Mouse (Mus musculus): ENCODE data around the gene Plac9a. TPM values are rescaled to one million over a fixed set of nuclear protein-coding genes. Genes with fewer than 3 reads are reported as not detected.

Gene Plac9a
- polyA plus RNA-seq, 1 experiment: not detected

DNA sequence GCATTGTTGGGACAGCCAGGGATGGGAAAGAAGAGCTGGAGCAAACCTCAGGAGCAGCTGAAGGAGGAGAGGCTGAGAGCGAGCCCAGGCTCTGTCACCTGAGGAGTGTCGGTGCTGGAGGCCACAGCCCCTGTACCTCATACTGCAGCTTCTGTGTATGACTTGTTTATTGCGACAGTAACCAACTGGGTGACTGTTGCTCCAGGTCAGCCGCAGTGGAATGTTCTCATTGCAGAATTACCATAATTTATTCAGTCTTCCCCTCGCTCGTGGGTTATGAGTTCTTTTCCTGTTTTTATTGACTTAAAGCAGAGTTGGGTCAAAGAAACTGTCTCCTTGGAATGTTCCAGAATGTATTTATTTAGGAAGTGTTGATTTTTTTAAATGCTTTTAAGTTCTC lies 54.7 kb downstream of the Plac9a start:
- no peak overlapping the region for H3K4me3 ChIP-seq (replicated peaks)
- TF ChIP-seq GATA1 (IDR thresholded peaks at IDR 0.05; ENCODE audit: low read length) (no peak), TAL1 (IDR thresholded peaks at IDR 0.05; ENCODE audit: low read length) (no peak)
- no peaks in the 10 kb centered on the region for H3K36me3 ChIP-seq (ENCODE audit: control insufficient read depth)
- no peaks in the 10 kb centered on the region for H3K4me1 ChIP-seq (ENCODE audit: control insufficient read depth)
- H3K27me3 ChIP-seq (ENCODE audit: control insufficient read depth): no peaks in the 10 kb centered on the region
- H3K9me3 ChIP-seq (ENCODE audit: control insufficient read depth, low read length): no peaks in the 10 kb centered on the region

DNA sequence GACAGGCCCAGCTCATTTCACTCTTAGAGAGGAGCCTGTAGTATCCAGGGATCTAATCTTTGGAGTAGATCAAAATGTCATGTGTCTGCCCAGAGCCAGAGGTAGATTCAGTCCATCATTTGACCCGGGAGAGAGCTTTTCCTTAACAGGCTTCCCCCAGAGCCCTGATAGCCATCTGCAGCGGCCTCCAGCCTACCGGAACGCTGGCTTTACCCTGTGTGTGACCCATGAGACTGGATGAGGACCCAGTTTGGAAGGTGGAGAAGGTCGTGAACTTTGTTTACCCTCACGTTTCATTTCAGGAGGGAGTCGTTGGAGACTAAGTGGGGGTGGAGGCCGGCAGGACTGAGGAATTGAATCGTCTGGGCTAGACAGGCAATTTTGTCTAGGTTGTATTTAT lies 55.2 kb downstream of the Plac9a start:
- Histone ChIP-seq H3K9me3 (ENCODE audit: control insufficient read depth, low read length) (no peaks in the 10 kb centered on the region), H3K36me3 (ENCODE audit: control insufficient read depth) (no peaks in the 10 kb centered on the region), H3K4me1 (ENCODE audit: control insufficient read depth) (peaks cover 3% of the 10 kb centered on the region), H3K27me3 (ENCODE audit: control insufficient read depth) (peaks cover 6% of the 10 kb centered on the region), H3K4me3 (replicated peaks) (no peak overlapping the region)
- no peak for TF ChIP-seq TAL1 (IDR thresholded peaks at IDR 0.05; ENCODE audit: low read length)

DNA sequence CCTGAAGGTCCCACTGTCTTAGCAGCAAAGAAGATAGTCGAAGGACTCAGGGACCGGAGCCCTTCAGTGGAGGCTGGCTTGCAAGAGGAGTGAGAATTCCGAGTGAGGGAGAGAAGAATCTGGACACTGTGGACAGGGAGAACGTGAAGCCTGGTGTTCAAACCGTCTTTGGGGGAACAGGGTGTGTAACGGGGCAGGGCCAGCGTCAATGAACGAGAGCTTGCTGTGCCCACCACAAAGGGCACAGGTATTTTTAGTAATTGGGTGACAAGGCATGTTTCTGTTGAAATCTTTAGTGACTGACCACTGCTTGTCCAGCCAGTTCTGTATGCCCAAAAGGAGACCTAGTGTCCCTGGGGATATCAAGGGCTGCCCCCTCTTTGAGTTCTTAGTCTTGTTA lies 56.4 kb downstream of the Plac9a start:
- no peak for TF ChIP-seq TAL1 (IDR thresholded peaks at IDR 0.05; ENCODE audit: low read length)
- no peak for TF ChIP-seq GATA1 (IDR thresholded peaks at IDR 0.05; ENCODE audit: low read length)
- H3K4me1 ChIP-seq (ENCODE audit: control insufficient read depth): peaks cover 15% of the 10 kb centered on the region
- no peaks in the 10 kb centered on the region for H3K36me3 ChIP-seq (ENCODE audit: control insufficient read depth)

DNA sequence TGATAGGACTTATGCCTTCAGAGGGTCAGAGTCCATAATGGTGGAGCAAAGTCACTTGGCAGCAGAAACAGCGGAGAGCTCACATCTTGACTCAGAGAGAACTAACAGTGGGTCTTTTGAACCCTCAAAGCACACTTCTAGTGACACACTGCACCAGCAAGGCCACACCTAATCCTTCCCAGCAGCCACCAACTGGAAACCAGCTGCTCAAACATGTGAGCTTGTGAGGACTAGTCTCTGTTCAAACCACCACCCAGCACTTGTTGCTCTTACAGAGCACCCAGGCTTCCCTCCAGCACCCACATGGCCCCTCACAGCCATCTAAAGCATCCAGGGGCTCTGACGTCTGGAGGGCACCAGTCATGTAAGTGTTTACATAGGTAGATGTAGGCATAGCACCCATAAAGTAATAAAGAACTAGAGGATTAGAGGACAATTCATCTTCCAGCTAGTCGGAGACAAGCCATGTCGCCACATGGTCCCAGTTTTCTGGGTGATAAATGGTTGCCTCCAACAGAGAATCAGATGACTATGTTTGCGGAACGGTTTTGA lies 57.0 kb downstream of the Plac9a start:
- TF ChIP-seq GATA1 (IDR thresholded peaks at IDR 0.05; ENCODE audit: low read length) (no peak), TAL1 (IDR thresholded peaks at IDR 0.05; ENCODE audit: low read length) (no peak)
- H3K27me3 ChIP-seq (ENCODE audit: control insufficient read depth): peaks cover 18% of the 10 kb centered on the region
- H3K4me3 ChIP-seq (replicated peaks): no peak overlapping the region
- H3K36me3 ChIP-seq (ENCODE audit: control insufficient read depth): no peaks in the 10 kb centered on the region
- peaks cover 15% of the 10 kb centered on the region for H3K4me1 ChIP-seq (ENCODE audit: control insufficient read depth)
- no peaks in the 10 kb centered on the region for H3K9me3 ChIP-seq (ENCODE audit: control insufficient read depth, low read length)

More for the DNA sequence above, 56.4 kb downstream of the Plac9a start:
- Histone ChIP-seq H3K4me3 (replicated peaks) (no peak overlapping the region), H3K27me3 (ENCODE audit: control insufficient read depth) (peaks cover 17% of the 10 kb centered on the region), H3K9me3 (ENCODE audit: control insufficient read depth, low read length) (no peaks in the 10 kb centered on the region)

DNA sequence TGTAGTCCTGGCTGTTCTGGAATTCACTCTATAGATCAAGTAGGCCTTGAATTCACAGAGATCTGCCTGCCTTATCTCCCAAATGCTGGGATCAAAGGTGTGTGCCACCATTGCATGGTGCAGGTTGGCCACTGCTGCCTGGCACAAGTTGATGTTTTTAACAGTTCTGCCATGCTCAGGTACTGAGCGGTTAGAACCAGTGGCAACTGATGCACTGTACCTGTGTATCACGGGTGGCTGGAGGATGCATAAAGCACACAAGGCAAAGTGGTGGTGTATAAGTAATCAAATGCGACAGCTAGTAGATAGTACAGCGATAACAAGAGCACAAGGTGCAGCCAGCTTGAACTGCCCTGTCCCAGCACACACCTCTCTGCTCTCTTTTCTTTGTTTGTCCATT lies 58.5 kb downstream of the Plac9a start:
- no peak for TF ChIP-seq TAL1 (IDR thresholded peaks at IDR 0.05; ENCODE audit: low read length)
- TF ChIP-seq GATA1 (IDR thresholded peaks at IDR 0.05; ENCODE audit: low read length): no peak
- Histone ChIP-seq H3K27me3 (ENCODE audit: control insufficient read depth) (peaks cover 18% of the 10 kb centered on the region), H3K4me3 (replicated peaks) (no peak overlapping the region), H3K4me1 (ENCODE audit: control insufficient read depth) (peaks cover 15% of the 10 kb centered on the region), H3K9me3 (ENCODE audit: control insufficient read depth, low read length) (no peaks in the 10 kb centered on the region), H3K36me3 (ENCODE audit: control insufficient read depth) (no peaks in the 10 kb centered on the region)

DNA sequence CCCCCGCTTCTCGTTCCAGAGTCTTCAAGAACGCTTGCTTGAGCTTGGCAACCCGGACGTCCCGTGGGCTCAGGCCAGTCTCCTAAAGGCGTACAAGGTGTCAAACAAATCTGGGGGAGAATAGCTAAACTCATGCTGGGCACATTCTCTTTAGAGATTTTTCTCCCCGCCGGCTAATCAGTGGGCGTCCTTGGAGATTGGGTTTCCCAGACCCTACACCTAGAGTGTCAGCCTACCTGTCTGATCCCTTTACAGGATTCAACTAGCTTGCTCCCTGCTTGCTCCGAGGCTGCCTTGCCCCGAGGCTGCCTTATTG lies 60.3 kb downstream of the Plac9a start:
- H3K36me3 ChIP-seq (ENCODE audit: control insufficient read depth): no peaks in the 10 kb centered on the region
- peaks cover 15% of the 10 kb centered on the region for H3K4me1 ChIP-seq (ENCODE audit: control insufficient read depth)
- H3K4me3 ChIP-seq (replicated peaks): peak overlapping the region; percentile 67

DNA sequence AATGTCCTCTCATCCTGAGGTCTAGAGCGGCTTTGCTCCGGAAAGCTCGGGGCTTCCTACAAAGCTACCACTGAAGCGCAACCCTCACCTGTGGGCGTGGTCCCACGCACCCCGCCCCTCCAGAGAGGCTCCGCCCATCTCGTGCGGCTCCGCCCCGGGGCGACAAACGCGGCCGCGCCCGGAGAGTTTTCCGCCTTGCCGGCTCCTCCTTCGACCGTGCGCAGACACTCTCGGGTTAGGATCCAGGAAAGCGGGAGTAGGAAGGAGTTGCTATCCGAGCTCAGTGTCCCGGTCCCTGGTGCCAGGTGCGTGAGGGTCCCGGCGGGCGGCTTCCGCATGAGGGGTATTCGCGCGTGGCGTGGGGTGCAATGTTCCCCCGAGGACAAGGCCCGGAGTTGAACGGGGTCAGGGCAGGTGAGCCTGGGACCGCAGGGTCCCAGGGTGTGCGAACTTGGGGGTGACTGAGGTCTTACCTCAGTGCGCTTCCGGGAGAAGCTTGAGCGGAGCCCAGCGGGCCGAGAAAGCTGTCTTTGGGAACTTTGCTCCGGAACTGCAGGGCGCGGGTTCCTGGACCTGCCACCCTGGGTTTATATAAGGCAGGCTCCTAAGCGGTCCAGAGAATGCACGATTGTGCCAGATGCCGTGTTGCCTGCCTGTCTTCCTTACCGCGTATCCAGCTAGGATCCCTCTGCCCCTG lies 60.8 kb downstream of the Plac9a start, which contains the start of gene Anxa11:
TSS of gene Anxa11 (plus strand) at position 166 of the 697 bp plus-strand sequence.
- Histone ChIP-seq H3K27me3 (ENCODE audit: control insufficient read depth) (peaks cover 18% of the 10 kb centered on the region), H3K36me3 (ENCODE audit: control insufficient read depth) (no peaks in the 10 kb centered on the region), H3K9me3 (ENCODE audit: control insufficient read depth, low read length) (no peaks in the 10 kb centered on the region), H3K4me3 (replicated peaks) (peak within 1 kb of the TSS; percentile 67), H3K4me1 (ENCODE audit: control insufficient read depth) (peaks cover 15% of the 10 kb centered on the region)
- no peak for TF ChIP-seq TAL1 (IDR thresholded peaks at IDR 0.05; ENCODE audit: low read length)
- TF ChIP-seq GATA1 (IDR thresholded peaks at IDR 0.05; ENCODE audit: low read length): no peak

More for the DNA sequence above, 60.3 kb downstream of the Plac9a start:
- TF ChIP-seq GATA1 (IDR thresholded peaks at IDR 0.05; ENCODE audit: low read length) (no peak), TAL1 (IDR thresholded peaks at IDR 0.05; ENCODE audit: low read length) (no peak)
- peaks cover 18% of the 10 kb centered on the region for H3K27me3 ChIP-seq (ENCODE audit: control insufficient read depth)
- H3K9me3 ChIP-seq (ENCODE audit: control insufficient read depth, low read length): no peaks in the 10 kb centered on the region

DNA sequence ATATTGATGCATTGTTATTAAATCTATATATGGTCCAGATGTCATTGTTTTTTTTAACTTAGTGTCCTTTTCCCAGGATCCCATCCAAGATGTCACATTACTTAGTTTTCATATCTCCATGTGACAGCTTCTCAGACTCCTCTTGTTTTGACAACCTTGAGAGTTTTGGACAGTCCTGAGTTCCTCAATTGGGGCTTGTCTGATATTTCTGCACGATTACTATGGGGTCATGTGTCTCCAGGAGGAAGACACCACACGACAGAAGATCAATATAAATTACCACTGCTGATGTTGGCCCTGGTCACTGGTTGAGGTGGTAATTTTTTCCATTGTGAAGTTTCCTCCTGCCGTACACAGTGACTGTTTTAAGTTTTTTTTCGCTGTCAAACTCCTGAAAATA lies 61.3 kb downstream of the Plac9a start:
- Histone ChIP-seq H3K4me3 (replicated peaks) (peak overlapping the region; percentile 67), H3K36me3 (ENCODE audit: control insufficient read depth) (no peaks in the 10 kb centered on the region), H3K27me3 (ENCODE audit: control insufficient read depth) (peaks cover 18% of the 10 kb centered on the region), H3K4me1 (ENCODE audit: control insufficient read depth) (peaks cover 15% of the 10 kb centered on the region), H3K9me3 (ENCODE audit: control insufficient read depth, low read length) (no peaks in the 10 kb centered on the region)
- TF ChIP-seq TAL1 (IDR thresholded peaks at IDR 0.05; ENCODE audit: low read length): no peak
- TF ChIP-seq GATA1 (IDR thresholded peaks at IDR 0.05; ENCODE audit: low read length): no peak

DNA sequence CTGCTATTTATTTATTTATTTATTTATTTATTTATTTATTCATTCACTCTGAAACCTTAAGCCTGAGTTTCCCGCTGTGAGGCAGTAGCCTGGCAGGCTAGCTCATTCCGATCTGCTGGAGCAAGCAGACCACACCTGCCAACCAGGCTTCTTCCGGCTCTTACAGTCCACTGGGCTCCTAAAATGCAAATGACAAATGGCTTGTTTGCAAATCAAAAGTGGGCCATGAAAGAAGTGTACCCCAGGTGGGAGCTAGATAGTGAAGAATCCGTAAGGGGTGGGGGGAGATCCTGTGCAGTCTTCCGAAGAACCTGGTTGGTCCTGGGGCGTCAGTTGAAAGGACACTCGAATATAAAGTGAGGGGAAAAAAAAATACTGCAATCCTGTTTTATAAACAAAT lies 61.9 kb downstream of the Plac9a start:
- no peak overlapping the region for H3K4me3 ChIP-seq (replicated peaks)
- peaks cover 18% of the 10 kb centered on the region for H3K27me3 ChIP-seq (ENCODE audit: control insufficient read depth)
- peaks cover 15% of the 10 kb centered on the region for H3K4me1 ChIP-seq (ENCODE audit: control insufficient read depth)
- H3K9me3 ChIP-seq (ENCODE audit: control insufficient read depth, low read length): no peaks in the 10 kb centered on the region
- no peak for TF ChIP-seq TAL1 (IDR thresholded peaks at IDR 0.05; ENCODE audit: low read length)
- no peak for TF ChIP-seq GATA1 (IDR thresholded peaks at IDR 0.05; ENCODE audit: low read length)
- H3K36me3 ChIP-seq (ENCODE audit: control insufficient read depth): no peaks in the 10 kb centered on the region
